Mouse (Mus musculus): ENCODE data around the gene Sowaha.
"Not testable (repeated sequence)": the region's sequence is repeated elsewhere in the genome, so short reads cannot be mapped to it uniquely, and the experiment has no call there.

The Sowaha gene

DNA sequence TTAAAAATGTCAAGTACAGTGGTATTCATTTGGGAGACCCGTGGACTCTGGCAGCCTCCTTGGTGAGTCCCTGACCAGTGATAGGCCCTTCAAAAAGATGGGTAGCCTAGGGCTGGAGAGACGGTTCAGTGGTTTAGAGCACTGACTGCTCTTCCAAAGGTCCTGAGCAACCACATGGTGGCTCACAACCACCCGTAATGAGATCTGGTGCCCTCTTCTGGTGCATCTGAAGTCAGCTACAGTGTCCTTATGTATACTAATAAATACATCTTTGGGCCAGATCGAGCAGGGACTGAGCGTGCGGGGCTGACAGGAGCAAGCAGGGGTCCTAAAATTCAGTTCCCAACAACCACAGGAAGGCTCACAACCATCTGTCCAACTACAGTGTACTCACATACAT lies 36.2 kb downstream of the Sowaha start:
- no peak for DNase-seq (ENCODE audit: extremely low read depth, low read depth, low spot score)

GRCm38 (mm10) chr11:53441921-53442320 lies 38.2 kb downstream of the Sowaha start:
- no peak for DNase-seq (ENCODE audit: extremely low read depth, low read depth, low spot score)

DNA sequence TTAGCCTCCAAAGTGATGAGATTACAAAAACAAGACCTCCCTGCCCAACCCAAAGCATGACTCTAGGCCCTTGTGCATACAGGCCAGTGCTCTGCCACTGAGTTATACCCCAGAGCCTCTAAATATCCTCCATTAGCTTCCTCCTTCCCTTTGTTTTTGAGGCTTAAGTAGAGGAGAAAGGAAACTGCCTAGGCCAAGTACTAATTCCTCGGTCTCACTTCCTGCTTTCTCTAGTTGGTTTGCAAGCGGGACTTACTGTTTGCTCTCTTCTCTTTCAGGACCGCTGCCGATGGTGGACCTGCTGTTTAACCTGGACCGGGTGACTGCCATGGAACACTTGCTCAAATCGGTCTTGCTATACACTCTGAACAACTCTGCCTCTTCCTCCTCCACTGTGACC lies 43.7 kb downstream of the Sowaha start:
- DNase-seq (ENCODE audit: extremely low read depth, low read depth, low spot score) = no peak

GRCm38 (mm10) chr11:53435504-53435903 lies 44.6 kb downstream of the Sowaha start:
- DNase-seq (ENCODE audit: extremely low read depth, low read depth, low spot score) = no peak

- DNase-seq (ENCODE audit: extremely low read depth, low read depth, low spot score) = no peak
Measured at GRCm38 (mm10) chr11:53433057-53433456, 47.0 kb downstream of the Sowaha start.

- DNase-seq (ENCODE audit: extremely low read depth, low read depth, low spot score) = no peak
Measured at GRCm38 (mm10) chr11:53431347-53432056, 48.6 kb downstream of the Sowaha start.

- peak; percentile 100 for DNase-seq (ENCODE audit: extremely low read depth, low read depth, low spot score)
Measured at GRCm38 (mm10) chr11:53430670-53431346, 49.3 kb downstream of the Sowaha start, which contains the start of the genes Uqcrq and Gdf9. Gene Uqcrq (minus strand): TSS chr11:53430831. Gene Gdf9 (plus strand): TSS chr11:53431023.

GRCm38 (mm10) chr11:53430300-53430669 lies 49.8 kb downstream of the Sowaha start:
- DNase-seq (ENCODE audit: extremely low read depth, low read depth, low spot score) = no peak

DNA sequence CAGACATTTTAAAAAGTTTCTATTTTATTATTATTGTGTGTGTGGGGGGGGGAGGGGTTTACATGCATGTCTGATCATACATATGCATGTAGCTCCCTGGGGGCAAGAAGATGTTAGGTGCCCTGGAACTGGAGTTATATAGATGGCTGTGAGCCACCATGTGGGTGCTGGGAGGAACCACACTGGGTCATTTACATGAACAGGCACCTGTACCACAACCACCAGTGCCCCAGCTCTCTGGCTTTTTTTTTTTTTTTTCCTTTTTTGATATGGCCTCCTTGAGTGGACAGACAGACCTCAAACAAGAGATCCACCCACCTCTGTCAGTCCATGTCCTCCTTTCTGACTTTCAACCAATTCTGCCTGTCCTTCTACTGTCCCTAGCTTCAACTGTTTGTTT lies 50.9 kb downstream of the Sowaha start:
- DNase-seq (ENCODE audit: extremely low read depth, low read depth, low spot score) = no peak

DNA sequence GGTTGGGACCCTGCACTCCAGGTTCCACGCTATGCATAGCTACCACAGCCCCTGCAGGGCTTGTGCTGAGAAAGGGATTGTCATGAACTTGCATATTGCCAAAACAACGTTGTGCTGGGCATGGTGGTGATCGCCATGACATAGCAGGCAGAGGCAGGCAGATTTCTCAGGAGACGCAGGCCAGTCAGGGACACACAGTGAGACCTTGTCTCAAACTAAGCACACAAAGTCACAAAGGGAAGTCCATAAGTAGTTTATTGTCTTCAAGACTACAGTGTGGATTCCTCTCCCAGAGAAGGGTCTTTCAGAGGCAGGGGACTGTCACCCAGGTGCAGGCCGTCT lies 51.4 kb downstream of the Sowaha start:
- DNase-seq (ENCODE audit: extremely low read depth, low read depth, low spot score) = no peak

DNA sequence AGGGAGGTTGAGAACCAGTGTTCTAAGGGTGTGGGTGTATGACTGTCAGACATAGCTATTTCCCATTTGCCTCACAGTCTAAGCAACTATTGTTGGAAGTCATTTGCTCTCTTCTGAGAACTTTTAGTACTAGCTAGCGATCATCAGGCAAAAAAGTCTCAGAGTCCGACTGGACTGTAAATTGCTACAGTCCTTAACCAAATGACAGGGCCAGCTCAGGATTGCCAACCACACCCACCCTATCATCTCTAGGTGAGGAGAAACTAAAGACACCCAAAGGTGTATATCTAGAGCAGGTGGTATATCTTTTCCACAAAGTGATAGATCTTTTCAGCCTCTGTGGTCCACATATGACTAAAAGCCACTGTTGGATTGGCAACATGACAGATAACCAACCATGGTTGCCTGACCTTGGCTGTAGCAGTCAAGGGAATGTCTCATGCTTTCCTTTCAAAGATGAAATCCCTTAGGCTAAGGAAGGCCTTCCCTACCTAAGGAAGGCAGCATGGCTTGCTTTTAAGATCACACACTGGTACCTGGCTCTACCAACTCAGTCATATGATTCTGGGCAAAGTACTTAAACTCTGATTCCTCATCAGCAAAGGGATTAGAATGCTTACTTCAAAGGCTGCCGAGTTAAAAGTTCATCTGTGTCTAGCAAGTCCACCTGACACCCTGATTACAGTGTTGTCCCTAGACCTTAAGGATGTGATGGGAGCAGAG lies 51.9 kb downstream of the Sowaha start:
- no peak for DNase-seq (ENCODE audit: extremely low read depth, low read depth, low spot score)

GRCm38 (mm10) chr11:53426914-53427313 lies 53.2 kb downstream of the Sowaha start:
- DNase-seq (ENCODE audit: extremely low read depth, low read depth, low spot score) = not testable (repeated sequence)

Data from fat pad, adult 2 months (tissue).